ENCODE assay signal across 30 mouse cellular contexts in the genomic region with DNA sequence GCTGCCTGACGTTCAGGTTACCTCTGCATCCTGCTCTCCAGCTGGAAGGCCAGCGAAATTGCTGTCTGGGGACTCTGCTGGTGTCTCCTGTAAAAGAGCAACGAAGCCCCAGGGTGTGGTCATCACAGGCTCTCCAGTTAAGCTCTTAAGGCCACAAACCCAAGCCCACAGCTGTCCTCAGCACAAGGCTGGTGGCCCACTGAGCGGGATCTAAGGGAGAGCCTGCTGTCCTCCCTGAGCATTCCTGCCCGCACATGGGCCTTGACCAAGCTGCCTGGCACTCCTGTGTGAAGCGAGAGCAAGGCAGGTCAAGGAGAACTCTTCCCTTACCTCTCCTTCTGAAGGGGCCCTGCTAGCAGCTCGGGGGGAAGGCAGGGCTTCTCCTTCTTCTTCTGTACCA. TPM values are rescaled to one million over a fixed set of nuclear protein-coding genes. Genes with fewer than 3 reads are reported as not detected.
A peak's percentile ranks its signal among the peaks of the same experiment; 100 is the strongest.
DNase-seq lines count a peak whose midpoint lies in the region; ATAC-seq and TF ChIP-seq lines count a peak whose summit lies in the region.
"Had no signal": no experiment of that assay in that cellular context is flagged by ENCODE, and none has a peak within 500 bp of the region (broad histone marks: within the 10 kb centered on the region; RNA-seq: fewer than 3 reads in every experiment).

No protein-coding gene starts in this region.

- no peaks in the 10 kb centered on the region for H3K79me2 ChIP-seq in myocyte (ENCODE audit: control insufficient read depth, insufficient read depth)

- 0 out of 2 replicates have a peak overlapping the region, but pooled peaks have one; percentile 2 for H3K27ac ChIP-seq in forebrain, embryonic 10.5 days
- H3K27ac ChIP-seq in forebrain, embryonic 13.5 days: no peak overlapping the region
- peak overlapping the region; percentile 25; the same call in 1 of the 2 replicates for H3K27ac ChIP-seq in kidney, postnatal 0 days
- H3K27ac ChIP-seq in embryonic facial prominence, embryonic 13.5 days: no peak overlapping the region
- H3K27ac ChIP-seq: embryonic facial prominence, embryonic 15.5 days; forebrain, embryonic 12.5 days; heart, embryonic 15.5 days; hindbrain, embryonic 14.5 days; hindbrain, postnatal 0 days had no signal

- H3ac ChIP-seq in myocyte (ENCODE audit: control insufficient read depth, insufficient read length): no peak overlapping the region

- 79% methylated on average over 7 of the region's 7 CpGs for WGBS in forebrain, embryonic 10.5 days
- WGBS in forebrain, embryonic 13.5 days: 80% methylated on average over 7 of the region's 7 CpGs
- WGBS in kidney, postnatal 0 days: 78% methylated on average over 7 of the region's 7 CpGs
- WGBS in embryonic facial prominence, embryonic 13.5 days: 84% methylated on average over 7 of the region's 7 CpGs

- ATAC-seq in forebrain, embryonic 13.5 days: no peak
- ATAC-seq in kidney, postnatal 0 days (replicated peaks; ENCODE audit: low FRiP score, low read depth): no peak
- ATAC-seq in embryonic facial prominence, embryonic 13.5 days (ENCODE audit: insufficient number of reproducible peaks, insufficient read depth, low FRiP score, low TSS enrichment, low read depth): no peak
- ATAC-seq: forebrain, embryonic 16.5 days; hindbrain, postnatal 0 days; inflammation-experienced regulatory T-cells, adult 6 months; intestine, embryonic 16.5 days; Patski had no signal

- TF ChIP-seq CTCF in kidney, postnatal 0 days (IDR thresholded peaks at IDR 0.05; ENCODE audit: low read depth): no peak

- H3K4me2 ChIP-seq in forebrain, embryonic 13.5 days: no peak overlapping the region
- no peak overlapping the region for H3K4me2 ChIP-seq in kidney, postnatal 0 days (ENCODE audit: low read length)
- no peak overlapping the region for H3K4me2 ChIP-seq in embryonic facial prominence, embryonic 13.5 days
- no peak overlapping the region for H3K4me2 ChIP-seq in myocyte (ENCODE audit: low read depth)
- H3K4me2 ChIP-seq: embryonic facial prominence, embryonic 15.5 days; forebrain, embryonic 12.5 days; heart, embryonic 12.5 days; heart, embryonic 15.5 days; hindbrain, embryonic 14.5 days had no signal

- TF ChIP-seq POLR2A in myocyte (IDR thresholded peaks at IDR 0.05; ENCODE audit: insufficient read length, low read depth): no peak

- H3K9ac ChIP-seq in forebrain, embryonic 13.5 days: no peak overlapping the region
- no peak overlapping the region for H3K9ac ChIP-seq in kidney, postnatal 0 days (ENCODE audit: low read depth, low read length)
- H3K9ac ChIP-seq in embryonic facial prominence, embryonic 13.5 days: peak overlapping the region; percentile 11; the same call in 1 of the 2 replicates
- H3K9ac ChIP-seq: embryonic facial prominence, embryonic 15.5 days; forebrain, embryonic 12.5 days; heart, embryonic 12.5 days; heart, embryonic 15.5 days; hindbrain, embryonic 14.5 days had no signal

- H3K4me1 ChIP-seq in forebrain, embryonic 10.5 days: 0 out of 2 replicates have a peak, but pooled peaks cover 4% of the 10 kb centered on the region
- no peaks in the 10 kb centered on the region for H3K4me1 ChIP-seq in forebrain, embryonic 13.5 days
- peaks cover 6% of the 10 kb centered on the region; the same call in 1 of the 2 replicates for H3K4me1 ChIP-seq in kidney, postnatal 0 days (replicated peaks; ENCODE audit: insufficient read depth, low read length)
- no peaks in the 10 kb centered on the region for H3K4me1 ChIP-seq in embryonic facial prominence, embryonic 13.5 days
- H3K4me1 ChIP-seq: embryonic facial prominence, embryonic 15.5 days; heart, embryonic 15.5 days had no signal

- DNase-seq in forebrain, embryonic 10.5 days (ENCODE audit: extremely low spot score, low spot score): no peak
- no peak for DNase-seq in kidney, postnatal 0 days (ENCODE audit: low spot score)
- DNase-seq in kidney, adult 8-10 months: no peak
- DNase-seq in left cerebral cortex, postnatal 25 days (ENCODE audit: low spot score in 2 of 2): no peak
- no peak for DNase-seq in frontal cortex, adult 2 months (ENCODE audit: extremely low spot score in 1 of 2, low spot score in 1 of 2)
- DNase-seq: adrenal gland, postnatal 10 days; cerebellum, adult 18-20 months; cerebellum, adult 9-11 months; cerebellum, postnatal 25 days; embryo, embryonic 11 days; gastrocnemius, postnatal 10 days; gastrocnemius, postnatal 36 days; heart, postnatal 10 days; heart, postnatal 4 days had no signal

- H3K36me3 ChIP-seq in forebrain, embryonic 10.5 days (replicated peaks): peaks cover 35% of the 10 kb centered on the region
- H3K36me3 ChIP-seq in forebrain, embryonic 13.5 days (ENCODE audit: poor library complexity, severe bottlenecking): peaks cover 93% of the 10 kb centered on the region
- H3K36me3 ChIP-seq in kidney, postnatal 0 days (ENCODE audit: insufficient read depth, low read length): peaks cover 10% of the 10 kb centered on the region; the same call in 1 of the 2 replicates
- H3K36me3 ChIP-seq in embryonic facial prominence, embryonic 13.5 days: peaks cover 73% of the 10 kb centered on the region
- H3K36me3 ChIP-seq in myocyte (ENCODE audit: control insufficient read depth, insufficient read depth): peaks cover 4% of the 10 kb centered on the region
- H3K36me3 ChIP-seq: heart, embryonic 15.5 days had no signal

- no peaks in the 10 kb centered on the region for H3K27me3 ChIP-seq in forebrain, embryonic 10.5 days (ENCODE audit: poor library complexity, severe bottlenecking)
- H3K27me3 ChIP-seq in forebrain, embryonic 13.5 days: no peaks in the 10 kb centered on the region
- H3K27me3 ChIP-seq in kidney, postnatal 0 days (ENCODE audit: insufficient read depth, low read length): no peaks in the 10 kb centered on the region
- no peaks in the 10 kb centered on the region for H3K27me3 ChIP-seq in embryonic facial prominence, embryonic 13.5 days
- no peaks in the 10 kb centered on the region for H3K27me3 ChIP-seq in myocyte (ENCODE audit: control insufficient read depth, insufficient read depth, insufficient read length)
- H3K27me3 ChIP-seq: CH12.LX; embryonic facial prominence, embryonic 15.5 days; forebrain, embryonic 12.5 days; heart, embryonic 15.5 days; Patski had no signal

- H3K9me3 ChIP-seq in forebrain, embryonic 10.5 days: no peaks in the 10 kb centered on the region
- H3K9me3 ChIP-seq in forebrain, embryonic 13.5 days (replicated peaks): no peaks in the 10 kb centered on the region
- no peaks in the 10 kb centered on the region for H3K9me3 ChIP-seq in kidney, postnatal 0 days (replicated peaks; ENCODE audit: low read length)
- no peaks in the 10 kb centered on the region for H3K9me3 ChIP-seq in embryonic facial prominence, embryonic 13.5 days
- H3K9me3 ChIP-seq: embryonic facial prominence, embryonic 15.5 days; forebrain, embryonic 12.5 days; G1E; heart, embryonic 12.5 days; heart, embryonic 15.5 days had no signal

- H3K4me3 ChIP-seq in forebrain, embryonic 10.5 days: no peak overlapping the region
- no peak overlapping the region for H3K4me3 ChIP-seq in forebrain, embryonic 13.5 days
- no peak overlapping the region for H3K4me3 ChIP-seq in kidney, postnatal 0 days (replicated peaks; ENCODE audit: low read depth, low read length)
- no peak overlapping the region for H3K4me3 ChIP-seq in embryonic facial prominence, embryonic 13.5 days
- H3K4me3 ChIP-seq in myocyte: no peak overlapping the region
- H3K4me3 ChIP-seq: embryonic facial prominence, embryonic 15.5 days; forebrain, embryonic 12.5 days; heart, embryonic 12.5 days; heart, embryonic 15.5 days had no signal

- intact Hi-C loops in left cerebral cortex, postnatal 25 days (cut with DNase I): no loop called here

TF ChIP-seq in myocyte, 11 proteins besides CTCF, POLR2A, EP300 and RAD21:
- TF ChIP-seq MYOG (IDR thresholded peaks at IDR 0.05; ENCODE audit: control insufficient read depth in 1 of 3, insufficient read depth in 1 of 3, insufficient read length in 2 of 3, low read depth in 2 of 3): peak; percentile 13 to 87 (median 51)
- TF ChIP-seq MYOD1 (IDR thresholded peaks at IDR 0.05; ENCODE audit: control insufficient read depth in 1 of 3, insufficient read length in 2 of 3, low read depth in 2 of 3): peak in 2 of 3 experiments; percentile 41 to 83
- no peak for TF ChIP-seq CEBPB (IDR thresholded peaks at IDR 0.05; ENCODE audit: insufficient read depth, poor library complexity, severe bottlenecking)

RNA-seq across cellular contexts. Expression of gene Foxj1, which starts 11.8 kb away (rescaled TPM):
- polyA plus RNA-seq in forebrain, embryonic 10.5 days (2016; fragmentation: Nextera tagmentation; extraction: Ambion mirVana): 3.3 and 4.4 TPM in 2 replicates
- polyA plus RNA-seq in forebrain, embryonic 13.5 days (2015; fragmentation: Nextera tagmentation; extraction: Ambion mirVana): 8.1 and 10.6 TPM in 2 replicates
- polyA plus RNA-seq in kidney, postnatal 0 days (2015; fragmentation: Nextera tagmentation; extraction: Ambion mirVana): 2.5 TPM in 2 replicates
- 0.80 and 1.4 TPM in 2 replicates for polyA plus RNA-seq in embryonic facial prominence, embryonic 13.5 days (2015; fragmentation: Nextera tagmentation; extraction: Ambion mirVana)
- polyA plus RNA-seq in myocyte (2012; fragmentation: generic; extraction: Trizol): 0.08 TPM
- total RNA-seq in left cerebral cortex, postnatal 25 days (2021): 1 to 10 TPM; 4.8 to 6.3 TPM
- polyA plus RNA-seq in frontal cortex, adult 2 months (2012; rRNA removed): 4.6 and 5.6 TPM in 2 replicates
- total RNA-seq: gastrocnemius, postnatal 36 days; granulocyte monocyte progenitor cell, adult 5-6 weeks; heart, postnatal 10 days had no signal
- polyA plus RNA-seq: inflammation-experienced regulatory T-cells, adult 6 months had no signal

RNA-seq across cellular contexts. Expression of gene Exoc7, which starts 40.0 kb away (rescaled TPM):
- 56.5 and 60.5 TPM in 2 replicates for polyA plus RNA-seq in forebrain, embryonic 10.5 days (2016; fragmentation: Nextera tagmentation; extraction: Ambion mirVana)
- polyA plus RNA-seq in forebrain, embryonic 13.5 days (2015; fragmentation: Nextera tagmentation; extraction: Ambion mirVana): 88.9 and 89.2 TPM in 2 replicates
- polyA plus RNA-seq in kidney, postnatal 0 days (2015; fragmentation: Nextera tagmentation; extraction: Ambion mirVana): 56.5 and 59.1 TPM in 2 replicates
- 71.7 and 79.4 TPM in 2 replicates for polyA plus RNA-seq in embryonic facial prominence, embryonic 13.5 days (2015; fragmentation: Nextera tagmentation; extraction: Ambion mirVana)
- 55.0 TPM for polyA plus RNA-seq in myocyte (2012; fragmentation: generic; extraction: Trizol)
- 10 to 100 TPM; 95.7 to 97.4 TPM for total RNA-seq in left cerebral cortex, postnatal 25 days (2021)
- polyA plus RNA-seq in frontal cortex, adult 2 months (2012; rRNA removed): 89.7 and 97.5 TPM in 2 replicates

Comparison
In these comparisons a context has a peak if more than half of its experiments do, and no peak if none do; other contexts are left out.
1. H3K27ac ChIP-seq: peak in forebrain, embryonic 10.5 days (single experiment) and kidney, postnatal 0 days (single experiment); none in forebrain, embryonic 13.5 days (single experiment) and embryonic facial prominence, embryonic 13.5 days (single experiment).